Comparison of ENCODE assay signal across 7 mouse cellular contexts in genomic region chr19:20727381-20727780, GRCm38 (mm10). TPM values are rescaled to one million over a fixed set of nuclear protein-coding genes. Genes with fewer than 3 reads are reported as not detected.
A peak's percentile ranks its signal among the peaks of the same experiment; 100 is the strongest.
DNase-seq lines count a peak whose midpoint lies in the region; ATAC-seq and TF ChIP-seq lines count a peak whose summit lies in the region.

Aldh1a7 (minus strand) TSS chr19:20727562.

- in situ Hi-C loops in Patski (cut with MboI; ENCODE audit: low pct_unique_long_range_greater_than_20kb), result loop anchor here (10.0 kb wide), 1 partner anchor 363 kb away; no protein-coding TSS in a partner anchor

- POLR2A ChIA-PET in Patski (lab: Charles Lee), result no interaction called here

- no peaks in the 10 kb centered on the region for H3K27me3 ChIP-seq in Patski

- no peak for DNase-seq in Patski (ENCODE audit: low read depth, low spot score)
- peak; percentile 3 for DNase-seq in c-Kit-positive CD71-positive TER-119-positive erythroid progenitor cells, embryonic 14.5 days (ENCODE audit: low spot score)
- peak; percentile 24 for DNase-seq in kidney, postnatal 14 days
- peak; percentile 29 to 51 for DNase-seq in lung, postnatal 4 days
- DNase-seq in spleen, postnatal 14 days (ENCODE audit: low spot score in 2 of 2), result no peak
- no peak for DNase-seq in gastrocnemius, postnatal 10 days

- ATAC-seq in Patski, result peak; percentile 60
- no peak for ATAC-seq in megakaryocyte, adult 5-6 weeks (ENCODE audit: poor library complexity, severe bottlenecking)

- CTCF ChIA-PET in Patski (lab: Charles Lee), result interaction anchor here (0.9 to 3.7 kb wide), 5 partner anchors 9 to 280 kb away, joined by 4 to 27 read pairs (median 5); no protein-coding TSS in a partner anchor

- TF ChIP-seq CTCF in Patski (IDR thresholded peaks at IDR 0.05), result no peak

RNA-seq across cellular contexts. Expression of gene Aldh1a7, which starts in this region (rescaled TPM):
- polyA plus RNA-seq in Patski (2021), result 1.4 TPM
- under 1 TPM; 0.61 to 0.99 TPM for total RNA-seq in gastrocnemius, postnatal 10 days (2021)
- total RNA-seq in megakaryocyte, adult 5-6 weeks (2015), result 0.71 and 2.1 TPM in 2 replicates
- 0.92 and 1.9 TPM in 2 replicates for total RNA-seq in megakaryocyte, adult 5-6 weeks (2017)

Comparison
In these comparisons a context has a peak if more than half of its experiments do, and no peak if none do; other contexts are left out.
1. DNase-seq: peak in c-Kit-positive CD71-positive TER-119-positive erythroid progenitor cells, embryonic 14.5 days (single experiment), kidney, postnatal 14 days (single experiment) and lung, postnatal 4 days (2 of 2); none in Patski (single experiment), spleen, postnatal 14 days (0 of 2) and gastrocnemius, postnatal 10 days (single experiment).